Mouse (Mus musculus): ENCODE measurements around the gene Slc25a43. TPM values are rescaled to one million over a fixed set of nuclear protein-coding genes. Genes with fewer than 3 reads are reported as not detected.
A peak's percentile ranks its signal among the peaks of the same experiment; 100 is the strongest.

Slc25a43 gene
- total RNA-seq, 2 experiments from 2014 or later, result 0.30 TPM; not detected in 1

- peak in 1 of 2 experiments; percentile 42 for DNase-seq (ENCODE audit: low spot score in 2 of 2)
These were observed 76.7 kb downstream of the Slc25a43 start for GRCm38 (mm10) chrX:36820201-36820600.

GRCm38 (mm10) chrX:36823932-36824711, 80.7 kb downstream of the Slc25a43 start:
- DNase-seq (ENCODE audit: low spot score in 2 of 2), result no peak

GRCm38 (mm10) chrX:36825032-36825431, 81.6 kb downstream of the Slc25a43 start:
- no peak for DNase-seq (ENCODE audit: low spot score in 2 of 2)

Other genes starting within 250 kb of the Slc25a43 start
- 100 to 1,000 TPM; 276 to 278 TPM for gene Pgrmc1, start 145.5 kb upstream of the Slc25a43 start, total RNA-seq (2021)
- gene Akap17b, start 98.3 kb upstream of the Slc25a43 start, total RNA-seq (2021), result 1 to 10 TPM; 8.8 to 9.4 TPM
- 100 to 1,000 TPM; 369 to 393 TPM for gene Slc25a5, start 52.0 kb downstream of the Slc25a43 start, total RNA-seq (2021)
- 10 to 100 TPM; 56.5 to 59.6 TPM for gene Ube2a, start 130.2 kb downstream of the Slc25a43 start, total RNA-seq (2021)
- gene C330007P06Rik, start 130.5 kb downstream of the Slc25a43 start, total RNA-seq (2021), result 10 to 100 TPM; 30.3 to 34.9 TPM
- gene Nkrf, start 159.2 kb downstream of the Slc25a43 start, total RNA-seq (2021), result 10 to 100 TPM; 27.7 to 29.5 TPM
- 10 to 100 TPM; 48.8 to 49.9 TPM for gene Sept6, start 248.1 kb downstream of the Slc25a43 start, total RNA-seq (2021)